Mouse (Mus musculus) ES-E14 (cell line): ENCODE results near the gene Adamts2. TPM values are rescaled to one million over a fixed set of nuclear protein-coding genes. Genes with fewer than 3 reads are reported as not detected.

Experiments
- DNase-seq: peaks from one replicate; pipeline ENCODE4 v3.0.0-alpha.2; 2013; ENCODE audit warnings: low read depth, low spot score
- H3K27ac ChIP-seq: 2 replicates; pipeline ENCODE4 v1.5.1; 2012; ENCODE audit warnings: low read depth, mild to moderate bottlenecking, low read length, moderate library complexity, mixed read lengths; ENCODE audit not compliant: poor library complexity, insufficient read depth, severe bottlenecking
- H3K36me3 ChIP-seq: 2 replicates; pipeline ENCODE4 v1.6.1; 2012; ENCODE audit warnings: mild to moderate bottlenecking, low read length, moderate library complexity, mixed read lengths; ENCODE audit not compliant: control insufficient read depth, poor library complexity, insufficient read depth, severe bottlenecking
- H3K4me1 ChIP-seq, 2 experiments: fragments of 150-350 bp in 1 of 2; sonication (generic) in 1 of 2; 2 replicates each; pipeline ENCODE4 v1.6.1; 2012; ENCODE audit warnings: low read length in 2 of 2, mild to moderate bottlenecking in 1 of 2, mixed read lengths in 1 of 2; ENCODE audit not compliant: control insufficient read depth in 2 of 2, insufficient read depth in 2 of 2, poor library complexity in 1 of 2
- H3K4me3 ChIP-seq, 2 experiments: fragments of 150-350 bp in 1 of 2; sonication (generic) in 1 of 2; 2 replicates each; pipeline ENCODE4 v1.5.1; 2012; ENCODE audit warnings: low read length in 2 of 2, low read depth in 1 of 2, mild to moderate bottlenecking in 1 of 2, mixed read lengths in 1 of 2; ENCODE audit not compliant: insufficient read depth in 1 of 2, poor library complexity in 1 of 2, severe bottlenecking in 1 of 2
- H3K9ac ChIP-seq: 2 replicates; pipeline ENCODE4 v1.6.1; 2012; ENCODE audit warnings: low read depth, mild to moderate bottlenecking, low read length, mixed read lengths; ENCODE audit not compliant: poor library complexity, insufficient read depth, severe bottlenecking
- H3K9me3 ChIP-seq: fragments of 150-350 bp; sonication (generic); 2 replicates; pipeline ENCODE4 v1.6.1; 2012; ENCODE audit warnings: low read depth, mild to moderate bottlenecking, low read length; ENCODE audit not compliant: control insufficient read depth, insufficient read depth
- CHD2 ChIP-seq: IDR thresholded peaks from 2 replicates; pipeline ENCODE4 v1.6.1; 2014; ENCODE audit warnings: mild to moderate bottlenecking, low read depth, low read length, inconsistent platforms
- HCFC1 ChIP-seq: IDR thresholded peaks from 2 replicates; pipeline ENCODE4 v1.6.1; 2012; ENCODE audit warnings: low read length, inconsistent platforms, borderline replicate concordance; ENCODE audit not compliant: insufficient read depth
- MAFK ChIP-seq: IDR thresholded peaks from 2 replicates; pipeline ENCODE4 v1.6.1; 2014; ENCODE audit warnings: mild to moderate bottlenecking, low read depth, low read length, inconsistent platforms; ENCODE audit not compliant: insufficient read depth
- ZC3H11A ChIP-seq: IDR thresholded peaks from 2 replicates; pipeline ENCODE4 v1.6.1; 2012; ENCODE audit warnings: low read depth, mild to moderate bottlenecking, inconsistent platforms, low read length, borderline replicate concordance
- ZNF384 ChIP-seq: IDR thresholded peaks from 2 replicates; pipeline ENCODE4 v1.6.1; 2012; ENCODE audit warnings: low read depth, low read length, inconsistent platforms
- in situ Hi-C, 2 experiments: fragments of 600-800 bp; cut with MboI; formaldehyde crosslinking; loops; one replicate each; pipeline ENCODE4 v1.15.1; 2025; ENCODE audit warnings: low sequenced_read_pairs in 2 of 2, inconsistent platforms in 1 of 2; ENCODE audit not compliant: unreplicated experiment in 2 of 2
- total RNA-seq: library from RNA; depleted of rRNA; stranded (reverse); fragments of 300-350 nt; gene quantifications from 2 replicates; pipeline ENCODE4 v1.2.3, GENCODE M21; 2012

The Adamts2 gene
- total RNA-seq, 1 experiment, result 1.1 TPM

DNA sequence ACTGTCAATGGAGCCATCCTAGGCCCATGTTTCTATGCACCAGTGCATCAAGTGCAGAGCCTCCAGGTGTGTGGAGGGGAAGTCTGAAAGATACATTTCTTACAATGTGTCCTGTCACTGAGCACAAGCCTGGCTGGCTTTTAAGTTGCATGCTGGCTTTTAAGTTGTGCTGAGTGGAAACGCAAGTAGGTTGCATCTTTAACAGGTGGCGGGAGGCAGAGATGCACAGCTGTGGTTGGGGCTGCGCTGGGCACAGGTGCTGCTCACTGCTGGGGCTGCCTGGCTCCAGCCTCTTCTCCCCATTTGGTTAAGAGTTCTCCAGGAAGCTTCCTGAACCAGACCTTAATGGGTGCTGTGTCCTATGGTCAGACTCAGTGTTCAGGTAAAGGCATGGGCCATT is 21.9 kb downstream of the Adamts2 start:
- in situ Hi-C loops, result no loop called here
- H3K4me3 ChIP-seq, result no peak overlapping the region
- peaks cover 0 to 3% of the 10 kb centered on the region in 2 experiments; a peak in 1 of 4 replicates for H3K4me1 ChIP-seq
- H3K27ac ChIP-seq, result no peak overlapping the region
- DNase-seq, result no peak
- TF ChIP-seq MAFK, result no peak
- TF ChIP-seq CHD2, result no peak
- TF ChIP-seq ZC3H11A, result no peak
- no peak for TF ChIP-seq ZNF384
- no peak for TF ChIP-seq HCFC1
- H3K36me3 ChIP-seq, result no peaks in the 10 kb centered on the region
- H3K9ac ChIP-seq, result no peak overlapping the region
- no peaks in the 10 kb centered on the region for H3K9me3 ChIP-seq

DNA sequence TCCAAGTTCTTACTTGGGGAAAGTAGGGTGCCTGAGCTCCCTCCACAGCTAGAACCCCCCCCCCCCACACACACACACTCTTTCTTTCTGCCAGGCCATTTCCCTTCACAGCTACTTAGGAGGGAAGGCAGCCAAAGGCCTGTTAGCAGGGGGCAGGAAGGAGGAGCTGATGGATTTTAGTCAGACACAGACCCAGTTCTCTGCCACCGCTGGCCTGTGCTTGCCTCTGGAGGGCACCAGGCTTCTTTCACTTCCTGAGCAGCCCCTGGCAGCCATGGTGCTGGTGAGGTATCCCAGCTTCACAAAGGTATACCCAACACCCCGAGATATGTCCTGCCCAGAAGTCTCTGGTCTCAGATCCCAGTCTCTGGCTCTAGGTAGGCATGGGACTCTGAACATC is 22.4 kb downstream of the Adamts2 start:
- no peak for DNase-seq
- Histone ChIP-seq H3K27ac (no peak overlapping the region), H3K9me3 (no peaks in the 10 kb centered on the region), H3K36me3 (no peaks in the 10 kb centered on the region), H3K9ac (no peak overlapping the region), H3K4me3 (no peak overlapping the region), H3K4me1 (peaks cover 0 to 3% of the 10 kb centered on the region in 2 experiments; a peak in 1 of 4 replicates)
- TF ChIP-seq ZC3H11A (no peak), HCFC1 (no peak), ZNF384 (no peak)
- in situ Hi-C loops, result no loop called here

DNA sequence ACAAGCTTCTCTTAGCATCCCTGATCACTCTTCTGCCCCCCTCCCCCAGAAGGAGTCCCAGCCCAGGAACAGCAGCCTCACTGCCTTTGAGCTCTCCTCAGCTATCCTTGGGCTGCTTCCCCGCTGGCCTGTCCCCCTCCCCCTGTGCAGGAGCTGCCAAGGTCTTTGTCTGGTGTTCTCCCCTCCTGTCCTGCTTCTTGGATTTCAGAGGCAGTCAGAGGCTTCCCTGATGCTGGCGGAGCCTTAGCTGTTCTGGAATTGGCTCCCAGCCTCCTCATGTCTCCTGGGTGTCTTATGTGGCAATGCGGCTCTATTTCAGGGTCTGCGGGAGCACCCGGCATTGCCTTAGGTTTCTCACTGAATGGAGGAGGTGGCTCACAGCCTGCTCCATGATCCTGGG is 22.8 kb downstream of the Adamts2 start:
- Histone ChIP-seq H3K9ac (no peak overlapping the region), H3K4me1 (peaks cover 0 to 3% of the 10 kb centered on the region in 2 experiments; a peak in 1 of 4 replicates), H3K36me3 (no peaks in the 10 kb centered on the region), H3K27ac (no peak overlapping the region), H3K4me3 (peak overlapping the region; percentile 11 to 56; a peak in 2 of 4 replicates), H3K9me3 (no peaks in the 10 kb centered on the region)
- DNase-seq, result no peak
- TF ChIP-seq CHD2 (no peak), HCFC1 (no peak), MAFK (no peak), ZNF384 (no peak), ZC3H11A (no peak)
- in situ Hi-C loops, result no loop called here

DNA sequence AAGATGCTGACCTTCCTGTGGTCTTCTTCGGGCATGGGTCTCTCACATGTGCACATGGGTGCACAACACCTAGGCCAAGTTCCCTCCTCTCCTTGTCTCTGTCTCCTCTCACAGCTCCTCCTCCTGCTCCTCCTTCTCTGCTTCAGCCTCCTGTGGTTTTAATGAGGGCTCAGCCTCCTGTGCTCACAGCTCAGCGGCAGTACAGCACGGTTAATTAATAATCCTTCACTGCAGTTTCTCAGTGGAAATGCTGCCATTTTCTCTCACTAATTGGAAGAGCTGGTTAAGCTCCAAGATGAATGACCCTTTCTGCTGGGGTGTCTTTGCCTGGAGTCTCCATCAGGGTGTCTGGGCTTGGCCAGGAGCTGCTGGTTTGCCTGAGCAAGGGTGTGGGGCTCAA is 27.0 kb downstream of the Adamts2 start:
- Histone ChIP-seq H3K4me1 (no peaks in the 10 kb centered on the region), H3K9me3 (no peaks in the 10 kb centered on the region), H3K9ac (no peak overlapping the region), H3K27ac (no peak overlapping the region), H3K36me3 (no peaks in the 10 kb centered on the region), H3K4me3 (no peak overlapping the region)
- DNase-seq, result no peak
- TF ChIP-seq ZC3H11A (no peak), MAFK (no peak), CHD2 (no peak), HCFC1 (no peak), ZNF384 (no peak)
- in situ Hi-C loops, result no loop called here

DNA sequence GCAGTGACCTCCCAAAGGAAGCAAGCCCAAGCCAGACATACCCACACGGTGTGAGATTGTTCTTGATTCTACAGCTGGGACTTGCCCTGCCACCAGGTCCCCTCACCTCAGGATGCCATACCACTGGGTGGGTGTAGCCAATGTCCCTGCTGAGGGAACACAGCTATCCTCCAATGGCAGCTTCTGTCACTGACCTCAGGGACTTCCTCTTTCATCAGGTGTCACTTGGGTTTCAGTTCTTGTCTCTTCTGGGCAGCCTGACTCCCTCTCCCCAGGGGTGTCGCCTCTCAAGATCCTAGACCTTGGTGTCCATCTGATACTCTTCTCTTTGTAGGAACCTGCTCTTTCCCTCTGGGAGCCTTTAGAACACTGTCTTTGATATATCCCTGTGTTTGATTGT is 28.6 kb downstream of the Adamts2 start:
- DNase-seq, result no peak
- Histone ChIP-seq H3K27ac (no peak overlapping the region), H3K4me3 (no peak overlapping the region), H3K9ac (no peak overlapping the region), H3K9me3 (no peaks in the 10 kb centered on the region), H3K4me1 (no peaks in the 10 kb centered on the region), H3K36me3 (no peaks in the 10 kb centered on the region)
- in situ Hi-C loops, result no loop called here
- no peak for TF ChIP-seq CHD2
- TF ChIP-seq ZC3H11A, result no peak
- no peak for TF ChIP-seq MAFK
- TF ChIP-seq ZNF384, result no peak
- no peak for TF ChIP-seq HCFC1
